Mouse (Mus musculus): ENCODE results near the gene Defb36. TPM values are rescaled to one million over a fixed set of nuclear protein-coding genes. Genes with fewer than 3 reads are reported as not detected.

The Defb36 gene
- polyA plus RNA-seq, 1 experiment, result 5.4 TPM

DNA sequence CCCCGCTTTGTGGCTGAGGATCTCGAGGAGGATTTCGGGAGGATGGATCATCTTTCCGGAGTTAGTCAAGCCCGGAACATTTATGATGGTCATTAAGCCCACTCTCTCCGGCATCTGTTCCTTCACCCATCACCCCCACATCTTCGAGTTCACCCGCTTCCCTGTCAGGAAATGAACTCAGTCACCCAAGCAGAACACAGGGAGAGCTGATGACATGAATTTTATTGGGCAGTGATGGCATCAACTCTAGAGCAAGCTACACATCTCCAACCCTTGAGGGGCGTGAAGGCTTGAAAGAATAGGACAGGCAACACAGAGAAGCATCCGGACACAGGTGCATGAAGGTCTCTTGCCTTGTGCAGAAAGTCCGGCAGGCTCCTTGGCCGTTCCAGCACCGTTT is 18.0 kb downstream of the Defb36 start:
- DNase-seq (ENCODE audit: low read depth), result no peak

DNA sequence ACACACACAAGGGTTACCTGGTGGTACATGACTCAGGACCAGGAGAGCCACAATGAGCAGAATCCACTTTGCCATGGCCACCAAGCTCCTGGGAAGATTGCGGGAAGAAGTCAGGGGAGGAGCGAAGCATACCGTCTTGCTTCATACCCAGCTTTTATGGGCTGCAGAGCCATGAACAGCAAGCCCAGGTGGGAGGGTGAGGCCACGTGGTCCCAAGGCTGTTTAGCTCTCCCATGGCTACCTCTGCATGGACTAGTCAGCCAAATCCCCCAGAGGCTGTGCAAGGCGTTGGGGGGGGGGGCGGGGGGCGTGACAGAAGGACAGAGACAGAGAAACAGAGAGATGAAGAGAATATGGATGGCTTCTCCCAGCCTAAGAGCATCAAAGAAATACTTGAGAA is 18.8 kb downstream of the Defb36 start, which contains the start of gene Defb25:
Gene Defb25, minus strand, starts transcription at position 101 of the 400 bp plus-strand sequence.
- no peak for DNase-seq (ENCODE audit: low read depth)

DNA sequence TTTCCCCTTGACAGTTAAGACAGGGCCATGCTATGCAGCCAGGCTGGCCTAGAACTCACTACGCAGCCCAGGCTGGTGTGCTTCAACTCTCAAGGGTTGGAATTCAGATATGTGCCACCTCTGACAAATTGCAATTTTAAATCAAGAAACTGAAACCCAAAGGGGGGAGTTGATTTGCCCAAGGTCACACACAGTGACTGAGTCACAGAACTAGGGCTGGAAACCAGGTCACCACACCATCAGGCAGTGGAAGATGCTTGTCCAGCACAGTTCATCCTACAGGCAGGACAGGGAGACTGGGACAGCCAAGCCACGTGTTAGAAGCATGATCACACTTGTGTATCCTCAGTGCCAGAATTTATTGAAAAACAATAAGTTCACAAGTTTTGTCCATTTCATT is 20.4 kb downstream of the Defb36 start:
- DNase-seq (ENCODE audit: low read depth), result no peak

DNA sequence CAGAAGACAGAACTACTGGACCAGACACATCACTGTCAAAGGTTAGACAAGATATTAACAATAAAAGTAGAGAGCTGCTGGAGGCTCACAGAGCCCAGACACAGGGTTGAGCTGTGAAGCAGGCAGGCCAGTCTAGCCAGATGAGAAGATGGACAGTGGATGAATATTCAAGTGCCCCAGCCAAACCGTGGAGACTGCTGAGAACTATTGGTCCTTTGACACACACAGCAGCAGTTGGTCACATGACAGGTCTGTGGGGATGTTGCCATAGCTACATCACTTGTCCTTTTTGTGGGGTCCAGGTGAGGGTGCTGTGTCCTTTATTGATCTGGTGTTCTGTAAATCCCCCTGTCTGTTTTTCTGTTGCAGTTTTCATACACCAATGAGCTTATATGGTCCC is 21.1 kb downstream of the Defb36 start:
- DNase-seq (ENCODE audit: low read depth), result no peak

GRCm38 (mm10) chr2:152626774-152627591 is 22.9 kb downstream of the Defb36 start, which contains the start of gene Rem1:
Rem1 (plus strand) TSS chr2:152626951.
- DNase-seq (ENCODE audit: low read depth), result no peak

- DNase-seq (ENCODE audit: low read depth), result no peak
These were observed 23.9 kb downstream of the Defb36 start for GRCm38 (mm10) chr2:152628066-152628465.

- DNase-seq (ENCODE audit: low read depth), result no peak
These were observed 25.1 kb downstream of the Defb36 start for GRCm38 (mm10) chr2:152629239-152629638.

DNA sequence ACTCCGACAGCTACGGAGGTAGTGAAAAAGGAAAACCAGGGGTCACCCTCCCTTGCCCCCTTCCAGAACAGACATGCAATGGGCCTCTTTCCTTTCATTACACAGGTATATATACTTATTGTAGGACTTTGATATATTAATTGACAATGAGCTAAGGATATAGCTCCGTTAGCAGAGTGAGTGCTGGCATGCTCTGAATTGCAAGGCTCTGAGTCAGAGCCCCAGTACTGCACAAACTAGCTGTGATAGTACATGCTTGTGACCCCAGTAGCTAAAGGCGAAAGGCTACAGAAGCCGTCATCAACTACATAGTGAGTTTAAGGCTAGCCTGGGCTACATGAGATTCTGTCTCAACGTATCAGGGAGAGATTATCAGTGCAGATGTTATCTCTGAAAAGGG is 25.8 kb downstream of the Defb36 start:
- no peak for DNase-seq (ENCODE audit: low read depth)

DNA sequence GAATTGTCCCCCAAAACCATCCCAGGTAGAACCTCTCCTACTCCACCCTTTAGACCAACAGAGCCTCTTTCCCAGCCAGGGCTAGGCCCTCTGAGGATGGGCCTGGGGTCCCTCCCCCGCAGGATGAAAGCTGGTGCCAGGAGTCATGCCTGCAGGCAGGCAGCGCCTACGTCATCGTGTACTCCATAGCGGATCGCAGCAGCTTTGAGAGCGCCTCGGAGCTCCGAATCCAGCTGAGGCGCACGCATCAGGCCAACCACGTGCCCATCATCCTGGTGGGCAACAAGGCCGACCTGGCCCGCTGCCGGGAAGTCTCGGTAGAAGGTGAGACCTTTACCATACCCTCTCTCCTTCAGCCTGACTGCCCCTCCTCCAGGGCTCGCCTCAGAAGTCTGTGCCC is 29.2 kb downstream of the Defb36 start:
- no peak for DNase-seq (ENCODE audit: low read depth)

DNA sequence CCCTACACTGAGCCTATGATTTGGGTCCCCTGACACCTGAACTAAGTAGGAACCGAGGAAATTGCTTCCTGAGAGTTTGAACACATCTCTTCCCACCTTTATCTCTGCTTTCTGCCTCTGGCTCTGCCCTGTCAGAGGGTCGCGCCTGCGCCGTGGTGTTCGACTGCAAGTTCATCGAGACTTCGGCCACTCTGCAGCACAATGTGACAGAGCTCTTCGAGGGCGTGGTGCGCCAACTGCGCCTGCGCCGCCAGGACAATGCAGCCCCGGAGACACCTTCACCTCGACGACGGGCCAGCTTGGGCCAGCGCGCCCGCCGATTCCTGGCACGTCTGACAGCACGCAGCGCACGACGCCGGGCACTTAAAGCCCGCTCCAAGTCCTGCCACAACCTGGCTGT is 30.2 kb downstream of the Defb36 start:
- DNase-seq (ENCODE audit: low read depth), result no peak

GRCm38 (mm10) chr2:152636246-152637005 is 32.3 kb downstream of the Defb36 start:
- DNase-seq (ENCODE audit: low read depth), result no peak

DNA sequence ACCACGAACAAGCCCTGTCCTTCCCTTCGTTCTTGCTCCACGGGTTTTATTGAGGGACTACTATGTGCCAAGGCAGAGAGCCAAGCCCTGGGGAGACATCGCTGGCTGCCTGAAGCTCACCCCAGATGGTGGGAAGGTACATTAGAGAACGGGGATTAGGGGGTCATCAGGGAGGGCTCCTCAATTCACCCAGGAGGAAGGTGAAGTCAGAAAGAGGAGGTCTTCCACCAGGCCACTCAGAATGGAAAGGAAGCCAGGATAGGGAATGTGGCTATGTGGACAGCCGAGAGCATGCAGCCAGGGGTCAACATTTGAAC is 32.8 kb downstream of the Defb36 start:
- no peak for DNase-seq (ENCODE audit: low read depth)

- DNase-seq (ENCODE audit: low read depth), result no peak
These were observed 33.3 kb downstream of the Defb36 start for GRCm38 (mm10) chr2:152637381-152637780.

DNA sequence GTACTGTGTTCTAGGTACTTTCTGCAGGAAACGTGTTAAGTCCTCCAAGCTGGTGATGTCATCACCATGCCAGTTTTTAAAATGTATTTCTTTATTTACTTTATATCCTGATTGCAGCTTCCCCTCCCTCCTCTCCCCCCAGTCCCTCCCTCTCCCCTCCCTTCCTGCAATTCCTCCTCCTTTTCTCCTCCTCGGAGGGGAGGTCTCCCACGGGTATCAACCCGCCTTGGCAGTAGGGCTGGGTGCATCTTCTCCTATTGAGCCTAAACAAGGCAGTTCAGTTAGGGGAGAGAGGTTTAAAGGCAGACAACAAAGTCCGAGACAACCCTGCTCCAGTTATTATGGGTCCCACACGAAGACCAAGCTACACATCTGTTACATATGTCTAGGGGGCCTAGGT is 34.7 kb downstream of the Defb36 start:
- DNase-seq (ENCODE audit: low read depth), result no peak

- DNase-seq (ENCODE audit: low read depth), result no peak
These were observed 35.4 kb downstream of the Defb36 start for GRCm38 (mm10) chr2:152639406-152640113.

GRCm38 (mm10) chr2:152652901-152653620 is 48.9 kb downstream of the Defb36 start:
- DNase-seq (ENCODE audit: low read depth), result no peak

DNA sequence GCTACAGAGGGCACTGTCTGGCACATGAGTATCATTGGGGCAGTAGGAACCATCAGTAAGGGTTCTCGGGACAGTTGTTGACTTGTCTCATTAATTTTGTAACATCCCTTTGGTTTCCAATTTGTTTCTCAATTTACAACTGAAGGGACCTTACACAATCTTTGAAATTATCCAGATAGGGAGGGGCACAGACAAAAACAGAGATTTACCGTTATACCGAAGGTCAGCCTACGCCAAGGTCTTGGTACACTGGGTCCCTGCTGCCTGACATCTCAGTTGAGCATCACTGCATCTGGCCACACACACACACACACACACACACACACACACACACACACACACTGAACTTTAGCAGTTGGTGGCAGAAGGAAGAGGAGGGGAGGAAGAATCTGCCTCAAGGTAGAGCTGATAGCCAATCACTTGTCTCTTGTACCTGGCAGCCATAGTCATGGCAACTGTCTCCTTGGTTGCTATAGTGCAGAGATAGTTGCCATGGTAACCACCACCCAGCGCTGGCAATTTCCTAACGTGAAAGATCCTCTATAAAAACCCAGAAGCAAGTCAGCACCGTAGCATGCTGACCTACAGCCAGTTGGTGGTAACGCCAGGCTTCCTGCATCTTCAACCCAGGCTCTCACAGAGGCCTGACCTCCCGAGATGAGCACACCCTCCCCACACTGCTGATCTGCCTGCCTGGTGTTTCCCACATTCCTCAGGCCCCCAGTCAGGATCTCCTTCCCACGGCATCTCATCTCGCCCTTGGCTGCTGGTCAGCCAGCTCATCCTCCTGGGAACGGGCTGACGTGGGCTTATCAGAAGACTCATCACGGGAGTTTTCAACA is 50.0 kb downstream of the Defb36 start:
- no peak for DNase-seq (ENCODE audit: low read depth)

DNA sequence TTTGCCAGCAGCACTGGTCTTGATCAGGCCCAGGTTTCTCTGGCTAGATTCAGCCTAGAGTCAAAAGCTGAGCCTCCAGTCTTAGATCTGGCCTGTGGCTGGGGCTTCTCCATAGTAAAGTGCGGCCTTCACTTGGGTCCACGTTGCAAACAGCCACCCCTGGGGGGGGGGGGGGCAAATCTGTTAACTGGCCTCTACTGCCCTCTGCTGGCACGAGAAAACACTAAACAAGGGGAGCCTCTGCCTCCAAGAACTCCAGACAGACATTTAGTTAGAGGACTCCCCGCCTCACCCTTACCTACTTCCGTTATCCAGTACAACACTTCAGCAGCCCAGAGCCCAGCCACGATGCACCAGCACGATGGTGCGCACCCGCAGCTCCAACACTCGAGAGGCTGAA is 53.3 kb downstream of the Defb36 start:
- no peak for DNase-seq (ENCODE audit: low read depth)

- no peak for DNase-seq (ENCODE audit: low read depth)
These were observed 57.0 kb downstream of the Defb36 start for GRCm38 (mm10) chr2:152661163-152661562.
